Mouse (Mus musculus) forebrain, embryonic 12.5 days (tissue): ENCODE results near the gene Carns1. TPM values are rescaled to one million over a fixed set of nuclear protein-coding genes. Genes with fewer than 3 reads are reported as not detected.

Source experiments
- ATAC-seq: fragments of 200-750 bp; cut with Nextera tagmentation; 2 replicates; pipeline ENCODE4 v1.8.0; 2017; ENCODE audit warnings: moderate TSS enrichment; ENCODE audit not compliant: low FRiP score
- H3K27ac ChIP-seq: fragments of 300-500 bp; sonication (generic); 2 replicates; pipeline ENCODE4 v1.5.1; 2016; ENCODE audit warnings: mild to moderate bottlenecking
- H3K27me3 ChIP-seq: fragments of 300-500 bp; sonication (generic); 2 replicates; pipeline ENCODE4 v1.6.1; 2016; ENCODE audit warnings: mild to moderate bottlenecking
- H3K36me3 ChIP-seq: fragments of 300-500 bp; sonication (generic); replicated peaks from 2 replicates; pipeline ENCODE4 v1.6.1; 2016; ENCODE audit warnings: mild to moderate bottlenecking
- H3K4me1 ChIP-seq: fragments of 300-500 bp; sonication (generic); 2 replicates; pipeline ENCODE4 v1.6.1; 2016
- H3K4me2 ChIP-seq: fragments of 300-500 bp; sonication (generic); 2 replicates; pipeline ENCODE4 v1.6.1; 2016; ENCODE audit warnings: mild to moderate bottlenecking, moderate library complexity
- H3K4me3 ChIP-seq: fragments of 300-500 bp; sonication (generic); replicated peaks from 2 replicates; pipeline ENCODE4 v1.5.1; 2016; ENCODE audit warnings: mild to moderate bottlenecking
- H3K9ac ChIP-seq: fragments of 300-500 bp; sonication (generic); 2 replicates; pipeline ENCODE4 v1.6.1; 2016; ENCODE audit warnings: mild to moderate bottlenecking
- H3K9me3 ChIP-seq: fragments of 300-500 bp; sonication (generic); 2 replicates; pipeline ENCODE4 v1.6.1; 2016
- WGBS: fragments of 180-500 bp; shearing (Covaris S2); methylation state at CpG from one replicate; pipeline ENCODE4 v1.1.7; 2016; 5-methylcytosine and 5-hydroxymethylcytosine counted together
- polyA plus RNA-seq: library from polyadenylated mRNA; unstranded; fragments of >200 nt; fragmentation: Nextera tagmentation; extraction: Ambion mirVana; gene quantifications from 2 replicates; pipeline ENCODE4 v1.2.1, GENCODE M21; 2016

The Carns1 gene
- polyA plus RNA-seq, 1 experiment from 2014 or later = 3.2 TPM

DNA sequence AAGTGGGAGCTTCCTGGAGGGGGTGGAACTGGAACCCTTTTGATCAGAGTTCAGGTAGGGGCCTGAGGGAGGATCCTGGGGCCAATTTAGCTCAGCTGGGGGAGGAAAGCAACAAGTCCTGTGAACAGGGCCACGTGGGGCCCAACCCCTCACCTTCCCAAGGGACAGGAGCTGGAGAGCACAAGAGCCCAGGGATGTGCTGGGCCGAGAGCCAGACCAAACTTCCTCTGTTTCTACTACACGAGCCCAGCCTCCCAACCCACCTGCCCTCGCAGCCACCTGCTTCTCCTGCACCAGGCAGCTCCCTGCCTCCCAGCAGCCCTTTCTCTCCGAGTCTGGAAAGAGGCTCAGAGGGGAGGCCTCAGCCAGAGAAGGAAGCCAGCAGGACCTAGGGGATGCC, 21.3 kb upstream of the Carns1 start:
- H3K9me3 ChIP-seq = no peaks in the 10 kb centered on the region
- 71% methylated on average over 5 of the region's 5 CpGs for WGBS
- no peak for ATAC-seq
- peaks cover 64% of the 10 kb centered on the region for H3K36me3 ChIP-seq
- no peak overlapping the region for H3K4me3 ChIP-seq
- no peaks in the 10 kb centered on the region for H3K27me3 ChIP-seq
- no peak overlapping the region for H3K9ac ChIP-seq
- H3K27ac ChIP-seq = peak overlapping the region; percentile 48; the same call in 1 of the 2 replicates
- H3K4me1 ChIP-seq = peaks cover 39% of the 10 kb centered on the region
- peak overlapping the region; percentile 13; the same call in 1 of the 2 replicates for H3K4me2 ChIP-seq

DNA sequence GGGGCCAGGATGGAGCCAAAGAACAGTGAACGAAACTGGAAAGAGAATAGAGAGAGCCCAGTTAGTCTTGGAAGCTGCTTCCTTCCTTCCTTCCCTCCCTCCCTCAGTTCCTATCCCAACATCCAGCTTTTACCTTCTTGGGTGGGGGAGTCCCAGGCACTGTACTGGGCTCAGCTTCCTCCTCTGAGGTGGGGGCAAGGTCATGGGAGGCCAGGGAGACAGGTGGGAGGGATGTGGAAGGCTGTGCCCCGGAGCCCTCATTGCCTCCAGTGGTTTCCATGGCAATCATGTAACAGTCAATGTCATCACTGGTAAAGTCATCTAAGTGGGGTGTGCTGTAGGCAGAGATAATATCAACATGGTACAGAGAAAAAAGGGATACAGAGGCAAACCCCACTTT, 20.8 kb upstream of the Carns1 start:
- 0 out of 2 replicates have a peak overlapping the region, but pooled peaks have one; percentile 42 for H3K27ac ChIP-seq
- no peak overlapping the region for H3K4me2 ChIP-seq
- whole genome bisulfite sequencing = 86% methylated on average over 2 of the region's 2 CpGs
- H3K36me3 ChIP-seq = peaks cover 64% of the 10 kb centered on the region
- no peak for ATAC-seq
- no peak overlapping the region for H3K4me3 ChIP-seq
- peaks cover 41% of the 10 kb centered on the region for H3K4me1 ChIP-seq
- no peak overlapping the region for H3K9ac ChIP-seq
- no peaks in the 10 kb centered on the region for H3K9me3 ChIP-seq
- H3K27me3 ChIP-seq = no peaks in the 10 kb centered on the region

DNA sequence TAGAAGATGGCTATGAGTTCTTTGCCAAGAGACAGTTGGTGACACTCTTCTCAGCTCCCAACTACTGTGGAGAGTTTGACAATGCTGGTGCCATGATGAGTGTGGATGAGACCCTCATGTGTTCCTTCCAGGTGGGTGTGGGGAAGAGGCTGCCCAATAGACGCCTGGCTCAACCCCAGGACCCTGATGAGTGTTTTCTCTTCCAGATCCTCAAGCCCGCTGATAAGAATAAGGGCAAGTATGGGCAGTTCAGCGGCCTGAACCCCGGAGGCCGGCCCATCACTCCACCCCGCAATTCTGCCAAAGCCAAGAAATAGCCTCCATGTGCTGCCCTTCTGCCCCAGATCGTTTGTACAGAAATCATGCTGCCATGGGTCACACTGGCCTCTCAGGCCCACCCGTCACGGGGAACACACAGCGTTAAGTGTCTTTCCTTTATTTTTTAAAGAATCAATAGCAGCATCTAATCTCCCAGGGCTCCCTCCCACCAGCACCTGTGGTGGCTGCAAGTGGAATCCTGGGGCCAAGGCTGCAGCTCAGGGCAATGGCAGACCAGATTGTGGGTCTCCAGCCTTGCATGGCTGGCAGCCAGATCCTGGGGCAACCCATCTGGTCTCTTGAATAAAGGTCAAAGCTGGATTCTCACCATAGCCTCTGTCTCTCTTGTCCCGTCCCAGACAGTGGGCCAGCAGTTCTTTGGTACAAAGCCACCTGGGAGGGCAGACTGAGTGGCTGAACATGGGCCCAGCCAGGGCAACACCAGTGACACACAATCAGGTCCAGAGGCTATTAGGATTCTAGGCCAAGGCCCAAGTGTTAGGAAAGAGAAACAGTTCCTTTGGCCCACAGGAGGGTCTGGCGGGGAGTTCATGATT, 19.7 kb upstream of the Carns1 start:
- WGBS = 85% methylated on average over 12 of the region's 12 CpGs
- H3K27me3 ChIP-seq = no peaks in the 10 kb centered on the region
- no peak overlapping the region for H3K9ac ChIP-seq
- H3K4me3 ChIP-seq = no peak overlapping the region
- H3K27ac ChIP-seq = no peak overlapping the region; the same call in 1 of the 2 replicates
- no peaks in the 10 kb centered on the region for H3K9me3 ChIP-seq
- peaks cover 60% of the 10 kb centered on the region for H3K36me3 ChIP-seq
- H3K4me1 ChIP-seq = peaks cover 30% of the 10 kb centered on the region
- ATAC-seq = no peak
- H3K4me2 ChIP-seq = no peak overlapping the region

GRCm38 (mm10) chr19:4194021-4194724, 18.9 kb upstream of the Carns1 start:
- Histone ChIP-seq H3K9ac (no peak overlapping the region), H3K4me1 (peaks cover 29% of the 10 kb centered on the region), H3K27me3 (no peaks in the 10 kb centered on the region), H3K9me3 (no peaks in the 10 kb centered on the region), H3K36me3 (peaks cover 52% of the 10 kb centered on the region), H3K4me3 (no peak overlapping the region; the same call in 1 of the 2 replicates), H3K4me2 (no peak overlapping the region), H3K27ac (no peak overlapping the region)
- ATAC-seq = no peak
- 87% methylated on average over 8 of the region's 8 CpGs for WGBS

- peak overlapping the region; percentile 98 for H3K4me3 ChIP-seq
- no peaks in the 10 kb centered on the region for H3K9me3 ChIP-seq
- ATAC-seq = no peak
- H3K27ac ChIP-seq = 0 out of 2 replicates have a peak overlapping the region, but pooled peaks have one; percentile 91
- H3K9ac ChIP-seq = peak overlapping the region; percentile 98
- H3K4me2 ChIP-seq = peak overlapping the region; percentile 93
- 67% methylated on average over 6 of the region's 6 CpGs for WGBS
- H3K36me3 ChIP-seq = peaks cover 49% of the 10 kb centered on the region
- H3K27me3 ChIP-seq = no peaks in the 10 kb centered on the region
- H3K4me1 ChIP-seq = peaks cover 29% of the 10 kb centered on the region
These were observed 17.9 kb upstream of the Carns1 start for GRCm38 (mm10) chr19:4193129-4193528.

- ATAC-seq = no peak; the same call in none of the 2 replicates
- peaks cover 29% of the 10 kb centered on the region for H3K4me1 ChIP-seq
- under 1% methylated on average over 51 of the region's 52 CpGs for WGBS
These were observed 17.1 kb upstream of the Carns1 start for GRCm38 (mm10) chr19:4192251-4192985.

DNA sequence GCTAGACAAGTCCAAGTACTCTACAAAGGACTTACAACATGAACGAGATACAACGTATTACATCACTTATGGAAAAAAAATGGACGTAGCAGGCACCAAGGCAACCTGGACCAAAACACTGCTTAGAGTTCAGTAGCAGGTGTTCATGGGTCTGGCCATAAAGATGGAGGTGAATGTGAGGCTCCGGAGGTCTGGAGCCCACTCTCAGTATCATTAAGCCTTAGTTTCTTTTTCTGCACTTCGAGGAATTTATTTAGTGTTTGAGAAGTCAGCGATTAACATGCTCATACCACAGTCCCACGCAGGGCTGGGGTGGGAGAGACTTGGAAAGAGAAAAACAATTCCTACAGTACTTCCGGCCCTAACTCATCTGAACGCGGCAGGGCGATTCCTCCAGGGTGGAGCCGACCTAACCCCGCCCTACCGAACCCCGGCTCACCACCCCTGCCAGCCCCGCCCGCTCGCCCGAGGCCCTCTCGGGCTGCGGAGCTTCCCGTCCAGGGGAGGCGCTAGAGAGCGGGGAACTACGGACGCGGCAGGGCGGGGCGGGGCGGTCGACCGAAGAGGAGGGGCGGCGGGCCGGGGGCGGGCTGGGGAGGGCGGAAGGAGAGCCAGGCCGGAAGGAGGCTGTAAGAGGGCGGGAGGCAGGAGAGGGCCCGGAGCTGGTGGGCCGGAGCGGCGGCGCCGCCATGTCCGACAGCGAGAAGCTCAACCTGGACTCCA, 16.4 kb upstream of the Carns1 start, which contains the start of gene Ppp1ca:
Gene Ppp1ca, plus strand, starts transcription at position 538 of the 723 bp plus-strand sequence.
- peak within 1 kb of the TSS; percentile 98 for H3K9ac ChIP-seq
- ATAC-seq = peak; percentile 93
- H3K4me3 ChIP-seq = peak within 1 kb of the TSS; percentile 98
- H3K9me3 ChIP-seq = no peaks in the 10 kb centered on the region
- H3K27me3 ChIP-seq = no peaks in the 10 kb centered on the region
- peak within 1 kb of the TSS; percentile 93 for H3K4me2 ChIP-seq
- H3K27ac ChIP-seq = peak within 1 kb of the TSS; percentile 91
- 8% methylated on average over 42 of the region's 47 CpGs for WGBS
- H3K36me3 ChIP-seq = peaks cover 37% of the 10 kb centered on the region
- peaks cover 29% of the 10 kb centered on the region for H3K4me1 ChIP-seq

More at GRCm38 (mm10) chr19:4192251-4192985, 17.1 kb upstream of the Carns1 start:
- peak overlapping the region; percentile 93 for H3K4me2 ChIP-seq
- H3K9me3 ChIP-seq = no peaks in the 10 kb centered on the region
- H3K27ac ChIP-seq = peak overlapping the region; percentile 91
- peak overlapping the region; percentile 98 for H3K9ac ChIP-seq
- H3K27me3 ChIP-seq = no peaks in the 10 kb centered on the region
- H3K4me3 ChIP-seq = peak overlapping the region; percentile 98
- peaks cover 44% of the 10 kb centered on the region for H3K36me3 ChIP-seq

GRCm38 (mm10) chr19:4190831-4191334, 15.6 kb upstream of the Carns1 start, which contains the start of gene Tbc1d10c:
Gene Tbc1d10c (minus strand): TSS chr19:4191284.
- 65% methylated on average over 4 of the region's 4 CpGs for WGBS
- peaks cover 29% of the 10 kb centered on the region for H3K36me3 ChIP-seq

DNA sequence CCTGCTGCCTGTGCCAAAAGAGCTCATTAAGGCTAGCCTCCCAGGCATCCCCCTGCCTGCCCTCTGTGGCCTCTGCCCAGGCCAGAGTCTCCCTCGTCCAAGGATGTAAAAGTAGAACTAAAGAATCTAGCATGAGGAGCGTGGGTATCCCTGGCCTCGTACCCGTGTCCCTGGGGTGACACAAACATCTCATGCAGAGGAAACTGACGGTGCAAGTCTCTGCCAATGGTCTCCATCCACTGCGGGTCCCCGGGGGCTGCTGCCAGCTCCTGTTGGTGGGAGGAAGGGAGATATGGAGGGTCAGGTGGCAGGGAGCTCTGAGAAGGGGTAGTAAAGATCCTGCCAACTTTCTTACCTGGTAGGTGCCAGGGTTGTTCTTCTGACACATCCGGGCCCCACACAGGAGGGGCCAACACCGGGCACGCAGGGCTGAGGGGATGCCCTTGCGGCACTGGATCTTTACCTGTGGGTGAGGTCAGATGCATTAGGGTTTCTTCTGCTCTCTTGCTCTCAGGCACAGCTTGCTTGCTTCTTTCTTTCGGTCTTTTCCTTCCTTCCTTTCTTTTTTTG, 13.9 kb upstream of the Carns1 start:
- 88% methylated on average over 12 of the region's 12 CpGs for WGBS
- H3K9ac ChIP-seq = no peak overlapping the region
- no peaks in the 10 kb centered on the region for H3K27me3 ChIP-seq
- H3K4me1 ChIP-seq = peaks cover 21% of the 10 kb centered on the region
- no peaks in the 10 kb centered on the region for H3K9me3 ChIP-seq
- no peak overlapping the region for H3K27ac ChIP-seq
- no peak overlapping the region for H3K4me2 ChIP-seq
- ATAC-seq = no peak
- H3K4me3 ChIP-seq = no peak overlapping the region
- peaks cover 11% of the 10 kb centered on the region for H3K36me3 ChIP-seq

More at GRCm38 (mm10) chr19:4190831-4191334, 15.6 kb upstream of the Carns1 start, which contains the start of gene Tbc1d10c:
- Histone ChIP-seq H3K27me3 (no peaks in the 10 kb centered on the region), H3K27ac (peak within 1 kb of the TSS; percentile 91), H3K9ac (peak within 1 kb of the TSS; percentile 98), H3K4me3 (peak within 1 kb of the TSS; percentile 98), H3K4me1 (peaks cover 29% of the 10 kb centered on the region), H3K9me3 (no peaks in the 10 kb centered on the region), H3K4me2 (peak within 1 kb of the TSS; percentile 93)
- ATAC-seq = no peak

DNA sequence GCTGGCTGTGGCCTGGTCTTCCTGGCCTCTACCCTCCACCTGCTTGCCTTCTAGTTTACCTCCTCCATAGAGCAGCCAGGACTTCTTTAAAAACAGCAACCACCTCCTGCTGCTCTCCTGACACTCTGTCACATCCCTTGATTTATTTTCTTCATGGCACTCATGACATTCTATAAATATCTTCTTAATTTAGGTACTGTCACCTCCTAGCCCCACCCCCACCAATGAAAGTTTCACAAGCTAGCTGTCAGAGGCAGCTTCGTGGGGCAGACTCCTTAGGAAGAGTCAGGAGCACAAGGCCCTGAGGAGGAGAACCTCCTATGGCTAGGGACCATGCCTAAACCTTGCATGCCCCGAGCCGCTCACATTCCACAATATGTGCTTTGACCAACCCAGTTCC, 12.0 kb upstream of the Carns1 start:
- H3K27me3 ChIP-seq = no peaks in the 10 kb centered on the region
- no peak overlapping the region for H3K4me2 ChIP-seq
- H3K27ac ChIP-seq = no peak overlapping the region
- no peaks in the 10 kb centered on the region for H3K36me3 ChIP-seq
- no peak overlapping the region for H3K4me3 ChIP-seq
- WGBS = 71% methylated on average over 3 of the region's 3 CpGs
- no peaks in the 10 kb centered on the region for H3K9me3 ChIP-seq
- H3K9ac ChIP-seq = no peak overlapping the region
- H3K4me1 ChIP-seq = peaks cover 5% of the 10 kb centered on the region; the same call in 1 of the 2 replicates
- ATAC-seq = no peak
